Mouse (Mus musculus) cerebellum, adult 8-10 months (tissue): ENCODE data around the gene Hist1h3b.
"Not testable (repeated sequence)": the region's sequence is repeated elsewhere in the genome, so short reads cannot be mapped to it uniquely, and the experiment has no call there.

Source experiments
- DNase-seq: peaks from one replicate; pipeline ENCODE4 v3.0.0; 2022

Hist1h3b gene

DNA sequence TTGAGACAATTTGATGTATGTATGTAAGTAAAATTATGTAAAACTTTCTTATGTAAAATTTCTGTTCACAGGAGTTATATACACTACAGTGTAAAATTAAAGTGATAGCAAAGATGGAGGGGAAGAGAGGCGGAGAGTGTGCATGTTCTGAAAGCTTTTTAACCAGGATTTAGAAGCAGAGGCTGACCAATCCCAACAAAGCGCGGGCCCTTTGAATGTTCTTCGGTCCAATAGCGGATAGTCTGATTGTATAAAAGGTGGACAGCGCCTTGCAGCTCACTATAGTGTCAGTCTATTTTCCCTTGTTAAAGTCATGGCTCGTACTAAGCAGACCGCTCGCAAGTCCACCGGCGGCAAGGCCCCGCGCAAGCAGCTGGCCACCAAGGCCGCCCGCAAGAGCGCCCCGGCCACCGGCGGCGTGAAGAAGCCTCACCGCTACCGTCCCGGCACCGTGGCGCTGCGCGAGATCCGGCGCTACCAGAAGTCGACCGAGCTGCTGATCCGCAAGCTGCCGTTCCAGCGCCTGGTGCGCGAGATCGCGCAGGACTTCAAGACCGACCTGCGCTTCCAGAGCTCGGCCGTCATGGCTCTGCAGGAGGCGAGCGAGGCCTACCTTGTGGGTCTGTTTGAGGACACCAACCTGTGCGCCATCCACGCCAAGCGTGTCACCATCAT, at the start of gene Hist1h3b:
Hist1h3b (plus strand) TSS at position 201 of the 675 bp plus-strand sequence.
- peak; percentile 63 for DNase-seq

DNA sequence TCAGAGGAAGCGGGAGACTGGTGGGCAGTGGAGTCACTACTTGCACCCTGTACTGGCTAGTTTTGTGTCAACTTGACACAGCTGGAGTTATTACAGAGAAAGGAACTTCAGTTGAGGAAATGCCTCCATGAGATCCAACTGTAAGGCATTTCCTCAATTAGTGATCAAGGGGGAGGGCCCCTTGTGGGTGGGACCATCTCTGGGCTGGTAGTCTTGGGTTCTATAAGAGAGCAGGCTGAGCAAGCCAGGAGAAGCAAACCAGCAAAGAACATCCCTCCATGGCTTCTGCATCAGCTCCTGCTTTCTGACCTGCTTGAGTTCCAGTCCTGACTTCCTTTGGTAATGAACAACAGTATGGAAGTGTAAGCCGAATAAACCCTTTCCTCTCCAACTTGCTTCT, 49.3 kb upstream of the Hist1h3b start:
- not testable (repeated sequence) for DNase-seq

DNA sequence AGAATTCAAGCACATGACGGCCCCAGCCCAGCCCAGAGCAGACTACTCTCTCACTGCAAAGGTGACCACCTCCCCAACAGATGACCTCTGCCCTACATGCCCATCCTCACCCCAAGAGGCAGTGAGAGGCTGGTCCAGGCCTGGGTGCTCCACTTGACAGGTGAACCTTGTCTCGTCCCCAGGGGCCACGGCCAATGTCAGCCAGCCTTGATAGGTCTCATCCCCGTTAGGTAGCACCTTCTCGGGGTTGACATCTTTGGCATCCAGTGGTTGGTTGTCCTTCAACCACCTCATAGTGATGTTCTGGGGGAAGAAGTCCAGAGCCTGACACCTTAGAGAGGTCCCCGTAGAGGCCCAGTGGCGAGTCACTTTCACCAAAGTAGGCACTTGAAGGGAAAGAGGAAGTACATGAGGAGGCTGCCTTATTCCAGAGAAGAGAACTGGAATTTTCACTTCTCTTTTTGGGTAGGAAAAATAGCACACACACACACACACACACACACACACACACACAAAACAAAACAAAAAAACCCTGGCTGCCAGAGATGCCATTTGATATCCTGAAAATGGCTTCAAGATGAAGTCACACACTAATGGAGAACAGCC, 46.2 kb upstream of the Hist1h3b start:
- DNase-seq = no peak

DNA sequence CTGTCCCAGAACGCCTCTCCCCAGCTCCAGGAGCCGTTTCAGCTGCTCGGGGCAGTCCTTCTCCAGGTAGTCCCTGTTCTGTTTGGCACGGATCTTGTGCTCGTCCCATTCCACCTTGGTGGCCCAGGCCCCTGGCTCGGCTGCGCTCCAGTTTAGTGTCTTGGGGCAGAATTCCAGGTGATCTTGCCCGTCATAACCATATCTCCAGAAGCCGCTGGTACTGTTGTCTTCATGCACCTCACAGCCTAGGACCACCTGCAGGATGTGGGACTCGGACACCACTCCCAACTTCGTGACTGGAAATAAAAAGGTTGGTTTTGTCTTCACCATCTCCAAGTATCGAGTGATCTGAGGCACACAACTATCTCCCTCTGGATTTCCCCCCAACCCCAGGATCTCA, 45.3 kb upstream of the Hist1h3b start:
- no peak for DNase-seq

DNA sequence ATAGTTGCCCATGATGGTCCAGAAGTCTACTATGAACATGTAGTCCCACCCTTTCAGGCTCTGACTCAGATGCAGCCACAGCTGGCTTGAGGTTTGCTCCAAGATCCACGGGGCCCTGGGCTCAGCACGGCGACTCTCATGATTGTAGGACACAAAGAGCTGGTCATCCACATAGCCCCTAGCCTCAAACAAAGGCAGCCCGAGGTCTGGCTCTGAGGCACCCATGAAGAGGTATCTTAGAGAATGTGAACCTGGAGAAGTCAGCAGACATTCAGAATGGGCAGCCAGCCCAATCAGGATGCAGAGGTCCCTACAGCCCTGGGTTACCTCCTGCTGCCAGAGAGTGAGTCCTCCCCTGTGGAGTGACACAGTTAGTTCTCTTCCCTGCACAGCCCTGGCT, 44.0 kb upstream of the Hist1h3b start:
- no peak for DNase-seq

DNA sequence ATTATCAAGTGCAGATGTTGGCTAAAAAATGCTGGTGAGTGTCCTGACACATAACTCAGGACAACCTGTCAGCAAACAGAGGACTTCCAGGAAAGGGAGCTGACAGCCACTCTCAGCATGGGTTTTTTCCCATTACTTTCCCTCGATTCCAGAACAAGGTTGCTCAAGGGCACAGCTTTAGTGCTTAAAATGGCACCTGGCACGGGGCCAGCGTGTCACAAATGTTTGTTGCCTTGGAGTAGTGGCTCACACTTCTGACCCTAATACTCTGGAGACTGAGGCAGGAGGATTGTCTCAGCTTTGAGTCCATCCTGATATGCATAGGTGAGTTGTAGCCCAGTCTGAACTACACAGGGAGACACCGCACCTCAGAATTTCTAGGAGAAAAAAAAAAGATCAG, 43.4 kb upstream of the Hist1h3b start:
- DNase-seq = no peak

DNA sequence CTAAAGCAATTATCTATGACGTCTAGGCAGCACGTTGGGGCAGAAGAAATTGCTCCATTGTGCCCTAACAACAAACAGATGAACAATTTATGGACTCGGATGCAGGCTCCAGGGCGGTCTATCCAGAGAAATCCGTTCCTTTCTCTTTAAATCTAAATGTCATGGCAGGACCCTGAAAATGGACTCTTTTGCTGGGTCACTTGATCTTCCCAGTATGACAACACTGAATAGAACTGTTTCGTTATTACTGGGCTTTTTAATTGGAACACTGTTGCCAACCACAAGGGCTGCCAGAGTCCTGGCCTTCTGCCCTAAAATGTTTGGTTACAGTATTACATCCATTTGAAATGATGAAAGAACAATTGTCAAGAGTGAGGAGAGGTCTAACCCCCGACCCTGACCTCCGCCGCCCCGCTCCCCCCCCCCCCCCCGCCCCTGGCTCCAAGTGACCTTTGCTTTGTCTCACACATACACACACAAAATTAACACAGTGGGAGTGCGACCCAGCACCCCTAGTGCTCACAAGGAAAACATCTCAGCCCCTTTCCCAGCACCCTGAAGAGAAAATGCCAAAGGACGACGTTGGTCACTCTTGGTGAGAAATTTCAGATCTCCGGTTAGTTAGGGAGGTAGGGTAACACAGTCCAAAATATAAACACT, 42.2 kb upstream of the Hist1h3b start:
- no peak for DNase-seq

DNA sequence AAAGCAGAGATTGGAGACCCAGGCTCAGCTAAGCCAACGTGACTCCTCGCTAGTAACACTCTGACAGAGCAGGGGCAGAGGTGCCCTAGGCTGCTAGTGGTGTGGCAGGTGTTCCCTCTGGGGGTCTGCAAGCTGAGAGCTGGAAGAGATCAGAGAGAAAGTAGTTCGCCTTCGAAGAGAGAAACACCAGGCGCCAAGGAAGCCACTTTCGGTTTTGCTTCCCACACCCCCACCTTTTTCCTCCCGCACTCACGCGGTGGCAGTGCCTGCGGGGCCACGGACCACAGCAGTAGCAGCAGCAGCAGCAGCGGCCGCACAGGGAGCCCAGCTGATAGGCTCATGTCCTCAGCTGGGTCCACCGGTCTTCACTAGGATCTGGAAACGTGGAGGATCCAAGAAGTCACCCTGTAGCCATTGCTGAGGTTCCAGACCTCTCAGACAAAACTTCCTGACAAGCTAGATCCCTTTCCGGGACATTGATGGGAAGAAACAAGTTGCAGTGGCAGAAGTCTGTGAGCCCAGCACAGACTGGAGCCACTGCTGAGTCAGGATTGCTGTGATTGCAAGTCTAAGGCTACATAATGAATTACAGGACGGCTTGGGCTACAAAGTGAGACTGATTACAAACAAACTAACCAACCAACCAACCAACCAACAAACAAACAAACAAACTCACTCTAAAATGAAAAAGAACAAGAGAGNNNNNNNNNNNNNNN, 41.5 kb upstream of the Hist1h3b start, which contains the start of gene Hfe:
Hfe (minus strand) TSS at position 481 of the 716 bp plus-strand sequence.
- no peak for DNase-seq

DNA sequence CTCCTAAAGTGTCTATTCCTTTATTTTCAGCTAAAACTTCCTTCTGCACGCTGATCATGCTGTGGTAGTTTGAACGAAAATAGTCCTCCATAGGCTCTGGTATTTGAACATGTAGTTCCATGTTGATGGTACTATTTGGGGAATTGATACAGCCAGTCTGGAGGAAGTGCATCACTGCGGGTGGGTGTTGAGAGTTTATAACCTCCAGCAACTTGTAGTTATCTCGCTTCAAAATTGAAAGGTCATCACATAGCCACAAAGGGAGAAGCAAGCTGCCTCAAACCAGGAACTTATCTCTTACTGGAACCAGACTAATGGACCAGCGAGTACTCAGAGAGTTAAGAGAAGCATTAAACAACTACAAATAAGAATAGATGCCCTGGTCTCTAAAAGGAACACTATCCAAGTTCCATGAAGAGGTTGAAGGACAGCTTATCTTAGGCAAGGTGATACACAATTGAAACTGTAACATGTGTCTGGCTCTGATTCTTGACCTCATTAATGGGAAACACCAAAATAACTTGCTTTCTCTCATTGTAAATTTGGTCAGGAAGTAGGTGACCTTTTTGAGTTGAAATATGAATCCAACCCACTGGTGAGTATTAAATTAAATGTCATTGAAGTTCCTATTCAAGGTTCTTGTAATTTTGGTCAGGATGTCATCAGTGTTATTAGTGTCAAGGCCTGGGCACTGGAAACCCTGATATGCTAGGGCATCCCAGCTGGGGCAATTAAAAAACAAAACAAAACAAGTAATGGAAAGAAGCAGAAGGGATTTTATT, 35.6 kb upstream of the Hist1h3b start:
- DNase-seq = no peak

DNA sequence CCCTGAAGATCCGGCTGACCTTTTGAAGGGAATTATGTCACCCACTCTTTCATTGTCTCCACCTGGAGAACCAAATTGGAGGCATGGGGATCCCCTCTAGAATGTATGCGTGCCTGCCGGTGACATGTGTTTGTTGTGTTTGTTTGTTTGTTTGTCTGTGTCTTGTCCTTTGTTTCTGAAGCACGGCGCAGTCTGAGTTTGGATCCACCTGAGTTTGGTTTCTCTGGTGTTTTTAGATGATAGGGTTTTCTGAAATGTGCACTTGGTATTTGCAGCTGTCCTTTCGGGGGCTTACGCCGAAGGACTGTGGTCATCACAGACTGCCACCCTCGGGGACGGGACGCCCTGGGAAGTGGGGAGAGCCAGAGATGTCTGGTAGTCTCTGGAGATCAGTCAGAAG, 34.9 kb upstream of the Hist1h3b start:
- no peak for DNase-seq

DNA sequence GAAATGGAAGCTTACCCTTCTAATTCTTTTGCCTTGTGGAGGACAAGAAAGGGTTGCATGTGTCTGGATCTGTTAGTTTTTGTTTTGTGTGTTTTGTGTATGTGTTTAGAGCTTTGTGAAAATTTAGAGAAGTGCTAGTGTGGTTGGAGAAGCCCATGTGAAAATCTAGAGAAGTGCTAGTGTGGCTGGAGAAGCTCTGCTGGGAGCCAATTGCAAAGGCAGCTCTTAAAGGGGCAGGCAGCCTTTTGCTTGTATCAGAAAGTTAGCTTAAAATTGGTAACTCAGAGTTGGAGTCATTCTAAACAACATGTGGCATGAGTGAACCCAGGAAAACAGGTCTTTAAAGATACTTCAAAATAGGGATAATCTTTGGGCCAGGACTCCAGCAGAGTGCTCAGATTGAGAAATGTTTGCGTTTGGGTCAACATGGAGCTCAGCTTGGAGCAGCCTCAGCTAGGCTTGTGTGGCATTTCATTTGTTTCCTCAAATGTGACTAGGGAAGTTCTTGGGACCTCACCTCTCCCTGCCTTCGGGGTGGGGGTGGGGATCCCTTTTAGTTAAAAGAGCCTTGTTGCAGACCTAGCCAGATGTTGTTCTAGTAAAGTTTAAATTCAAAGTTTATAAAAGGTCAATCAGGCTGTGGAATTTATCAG, 34.3 kb upstream of the Hist1h3b start:
- DNase-seq = not testable (repeated sequence)

DNA sequence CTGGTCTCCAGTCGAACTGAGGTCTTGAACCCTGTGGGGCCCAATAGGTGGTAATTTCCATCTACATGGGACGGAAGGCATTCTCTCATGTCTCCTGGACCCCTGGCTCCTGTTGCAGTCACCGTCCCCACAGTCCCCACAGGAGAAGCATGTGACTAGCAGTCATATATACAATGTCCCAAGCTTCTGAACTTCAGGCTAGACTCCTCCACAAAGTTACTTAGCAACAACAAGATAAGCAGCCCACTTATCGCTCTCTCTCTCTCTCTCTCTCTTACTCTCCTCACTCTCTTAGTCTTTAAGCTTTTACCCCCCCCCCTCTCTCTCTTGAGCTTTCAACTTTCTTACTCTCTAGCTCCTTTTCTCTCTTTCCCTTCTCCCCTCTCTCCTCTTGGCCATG, 27.8 kb upstream of the Hist1h3b start:
- DNase-seq = no peak

DNA sequence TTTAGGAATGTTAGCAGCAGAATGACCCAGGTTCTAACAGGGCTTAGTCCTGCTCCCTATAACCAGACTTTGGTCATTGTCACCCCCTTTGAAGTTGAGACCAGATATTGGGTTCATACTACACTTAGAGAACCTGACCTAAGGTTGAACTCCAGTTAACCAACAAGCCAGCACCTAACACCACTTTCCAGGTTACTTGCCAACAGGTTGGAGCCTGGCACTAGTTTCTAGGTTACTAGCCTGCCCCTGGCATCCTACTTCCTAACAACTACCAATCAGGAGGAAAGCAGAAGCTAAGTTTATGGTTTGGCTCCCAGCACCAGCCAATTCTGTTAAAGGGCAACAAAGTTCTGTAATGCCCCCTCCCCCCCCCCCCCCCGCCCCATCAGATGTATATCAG, 26.9 kb upstream of the Hist1h3b start:
- no peak for DNase-seq

DNA sequence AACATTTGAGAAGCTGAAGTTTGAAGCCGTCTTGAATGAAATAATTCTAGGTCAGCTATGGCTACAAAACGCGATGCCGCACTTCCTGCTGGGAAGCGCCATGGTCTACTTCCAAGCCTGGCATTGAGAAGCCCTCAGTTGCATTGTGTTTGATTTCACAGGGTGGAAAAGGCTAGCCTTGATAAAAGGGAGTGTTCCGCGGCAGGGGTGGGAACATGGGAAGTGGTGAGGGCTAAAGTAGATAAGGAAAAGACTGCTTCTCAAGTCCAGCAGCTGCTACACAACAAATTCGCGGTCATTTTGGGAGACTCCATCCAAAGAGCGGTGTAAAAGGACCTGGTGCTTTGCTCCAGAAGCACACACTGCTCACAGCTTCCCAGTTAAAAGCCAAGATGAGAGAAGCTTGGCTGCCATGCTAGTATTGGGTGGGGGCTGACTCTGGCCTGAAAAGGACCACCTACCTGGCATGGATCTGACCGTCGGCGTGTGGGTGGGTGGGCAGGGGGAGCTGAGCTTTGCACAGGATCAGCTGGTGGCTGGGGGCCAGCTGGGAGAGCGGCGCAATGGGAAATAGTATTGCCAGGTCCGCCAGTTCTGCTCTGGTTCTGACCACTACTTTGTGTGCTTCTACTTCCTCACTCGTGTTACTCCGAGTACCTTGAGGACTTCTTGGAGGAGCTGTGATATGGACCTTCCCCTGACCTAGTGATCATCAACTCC, 23.4 kb upstream of the Hist1h3b start:
- no peak for DNase-seq

DNA sequence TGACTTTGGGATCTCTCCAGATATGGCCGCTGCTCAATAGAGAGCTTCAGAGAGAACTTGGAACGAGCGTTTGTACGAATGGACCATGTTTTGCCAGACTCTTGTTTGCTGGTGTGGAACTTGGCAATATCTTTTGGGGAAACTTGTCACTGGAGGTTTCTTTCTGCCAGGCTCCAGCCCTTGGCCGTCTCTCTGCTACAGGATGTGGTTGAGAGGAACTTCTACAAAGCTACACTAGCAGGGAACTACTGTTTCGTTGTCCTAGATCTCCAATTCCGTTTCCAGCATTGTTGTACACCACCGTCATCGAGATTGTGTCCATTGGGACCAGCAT, 22.9 kb upstream of the Hist1h3b start:
- DNase-seq = no peak

DNA sequence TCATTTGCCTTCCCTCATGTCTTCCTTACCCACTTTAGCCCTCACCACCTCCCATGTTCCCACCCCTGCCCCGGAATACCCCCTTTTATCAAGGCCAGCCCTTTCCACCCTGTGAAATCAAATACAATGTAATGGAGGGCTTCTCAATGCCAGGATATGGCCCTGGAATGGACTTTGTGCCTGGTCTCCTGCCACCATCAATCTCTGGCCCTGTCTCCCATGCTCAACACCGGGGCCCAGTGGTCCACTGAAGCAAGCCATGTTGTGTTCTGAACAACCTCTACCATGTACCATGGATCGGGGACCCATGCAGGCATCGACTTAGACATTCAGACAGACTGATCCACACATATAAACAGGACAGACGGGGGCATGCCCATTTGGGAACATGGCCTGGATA, 22.4 kb upstream of the Hist1h3b start:
- no peak for DNase-seq

DNA sequence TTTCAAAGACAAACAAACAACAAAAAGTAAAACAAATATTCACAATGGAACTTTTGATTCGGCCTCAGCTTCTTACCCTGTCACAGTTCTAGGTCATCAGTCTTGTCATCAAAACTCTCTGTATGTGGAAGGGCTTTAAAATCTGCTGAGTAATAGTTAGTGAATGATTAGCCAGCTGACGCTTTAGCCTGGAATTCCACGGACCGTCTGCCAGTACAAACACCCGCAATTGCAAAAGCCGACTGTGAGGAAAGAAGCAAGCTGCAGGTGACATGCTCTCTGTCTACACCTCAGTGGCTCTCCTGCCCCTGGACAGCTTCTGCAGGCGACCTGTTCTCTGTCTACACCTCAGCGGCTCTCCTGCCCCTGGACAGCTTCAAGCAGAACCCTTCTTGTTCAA, 21.6 kb upstream of the Hist1h3b start:
- DNase-seq = no peak

DNA sequence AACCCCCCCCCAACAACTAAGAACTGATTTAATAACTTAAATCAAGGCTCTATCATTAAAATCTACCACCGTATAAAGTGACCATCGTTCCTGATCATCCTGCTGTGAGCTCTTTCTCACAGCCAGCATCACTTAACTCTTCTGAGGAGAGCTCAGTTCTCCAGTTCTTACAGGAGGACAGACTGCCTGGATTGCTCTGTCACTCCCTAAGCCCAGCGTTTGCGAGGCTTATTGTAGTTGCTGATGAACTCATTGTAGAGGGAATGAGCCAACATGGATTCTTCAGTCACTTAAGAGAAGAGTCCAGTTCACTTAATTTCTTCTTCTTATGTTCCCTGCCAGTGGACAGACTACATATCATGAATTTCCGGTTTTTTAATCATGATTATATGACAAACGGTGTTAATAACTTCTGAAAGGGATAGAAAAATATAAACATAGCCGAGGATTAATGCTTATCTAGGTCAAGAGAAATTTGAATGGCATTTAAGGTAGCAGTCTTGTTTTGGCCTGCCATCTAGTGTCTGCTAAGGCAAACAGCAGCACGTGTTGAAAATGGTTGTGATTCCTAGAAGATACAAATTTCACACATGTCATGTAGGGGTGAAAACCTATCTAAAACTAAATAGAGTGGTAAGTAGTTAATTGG, 19.8 kb upstream of the Hist1h3b start:
- no peak for DNase-seq

DNA sequence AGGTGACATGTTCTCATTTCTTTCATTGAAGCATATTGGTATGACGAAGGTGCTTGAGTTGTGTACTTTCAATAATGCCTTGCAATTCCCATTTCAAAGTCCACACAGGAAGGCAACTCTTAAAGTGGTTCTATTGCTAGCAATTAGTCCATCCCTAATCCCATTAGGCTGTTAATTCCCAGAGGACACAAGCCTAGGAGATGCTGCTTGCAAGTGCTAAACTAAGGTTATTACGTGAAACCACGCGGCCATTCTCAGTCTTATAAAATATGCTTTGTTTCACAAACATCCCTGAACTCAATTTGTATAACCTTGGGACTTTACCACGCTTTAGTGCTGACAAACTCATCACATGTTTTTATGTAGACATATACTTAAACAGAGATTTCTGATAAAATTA, 15.0 kb upstream of the Hist1h3b start:
- DNase-seq = no peak

DNA sequence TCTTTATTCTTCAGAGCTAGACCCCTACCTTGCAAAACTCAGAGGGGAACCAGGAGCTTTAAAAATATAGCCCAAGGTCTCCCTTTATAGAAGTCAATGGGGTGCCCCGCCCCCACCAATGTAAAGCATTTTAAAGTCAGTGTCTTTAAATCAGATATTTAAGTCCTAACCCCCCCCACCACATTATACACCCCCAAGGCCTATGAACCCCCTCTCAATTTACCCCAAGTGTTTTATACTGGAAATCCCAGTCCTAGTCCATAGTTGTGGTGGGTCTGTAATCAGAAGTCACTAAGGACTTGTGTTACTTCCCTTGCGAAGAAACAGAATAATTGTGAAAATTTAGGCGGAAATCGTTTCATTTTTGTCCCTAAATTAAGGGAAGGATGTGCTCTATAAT, 14.0 kb upstream of the Hist1h3b start:
- DNase-seq = no peak

DNA sequence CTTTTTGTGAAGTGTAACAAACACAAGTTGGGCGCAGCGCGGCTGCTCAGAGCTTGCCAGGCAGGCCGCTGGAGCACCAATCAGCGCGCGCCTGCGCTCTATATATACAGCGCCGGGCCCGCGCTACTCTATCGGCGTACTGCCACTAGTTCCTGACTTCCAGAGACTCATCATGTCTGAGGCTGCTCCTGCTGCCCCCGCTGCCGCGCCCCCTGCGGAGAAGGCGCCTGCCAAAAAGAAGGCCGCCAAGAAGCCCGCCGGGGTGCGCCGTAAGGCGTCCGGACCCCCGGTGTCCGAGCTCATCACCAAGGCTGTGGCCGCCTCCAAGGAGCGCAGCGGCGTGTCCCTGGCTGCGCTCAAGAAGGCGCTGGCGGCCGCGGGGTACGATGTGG, 13.4 kb upstream of the Hist1h3b start, which contains the start of gene Hist1h1c:
Hist1h1c (plus strand) TSS at position 132 of the 392 bp plus-strand sequence.
- DNase-seq = peak; percentile 69
